Mouse (Mus musculus) heart, embryonic 14.5 days (tissue): ENCODE measurements around the gene Cltb. TPM values are rescaled to one million over a fixed set of nuclear protein-coding genes. Genes with fewer than 3 reads are reported as not detected.

Experiments
- ATAC-seq: fragments of 200-750 bp; cut with Nextera tagmentation; 2 replicates; pipeline ENCODE4 v1.8.0; 2017; ENCODE audit warnings: low read depth, moderate TSS enrichment; ENCODE audit not compliant: insufficient number of reproducible peaks, insufficient read depth, low FRiP score
- H3K27ac ChIP-seq, 2 experiments: fragments of 200-500 bp in 1 of 2; fragments of 300-500 bp in 1 of 2; sonication (generic) in 1 of 2; replicated peaks in 1 of 2; 2 replicates each; pipeline ENCODE4 v1.5.1; 2012 to 2014; ENCODE audit warnings: low read depth in 2 of 2, low read length in 2 of 2, control low read depth in 1 of 2, mild to moderate bottlenecking in 1 of 2, mixed read lengths in 1 of 2; ENCODE audit not compliant: control insufficient read depth in 1 of 2, insufficient read depth in 1 of 2
- H3K27me3 ChIP-seq: fragments of 300-500 bp; sonication (generic); 2 replicates; pipeline ENCODE4 v1.6.1; 2014; ENCODE audit warnings: mild to moderate bottlenecking, low read length, control low read depth; ENCODE audit not compliant: control insufficient read depth, insufficient read depth
- H3K36me3 ChIP-seq: fragments of 300-500 bp; sonication (generic); 2 replicates; pipeline ENCODE4 v1.6.1; 2014; ENCODE audit warnings: mild to moderate bottlenecking, control low read depth, low read length, mixed read lengths; ENCODE audit not compliant: control insufficient read depth, insufficient read depth
- H3K4me1 ChIP-seq, 2 experiments: fragments of 200-500 bp in 1 of 2; fragments of 300-500 bp in 1 of 2; sonication (generic) in 1 of 2; 2 replicates each; pipeline ENCODE4 v1.6.1; 2012 to 2014; ENCODE audit warnings: low read length in 2 of 2, control low read depth in 1 of 2, mixed read lengths in 1 of 2; ENCODE audit not compliant: control insufficient read depth in 2 of 2, insufficient read depth in 2 of 2
- H3K4me2 ChIP-seq: fragments of 300-500 bp; sonication (generic); 2 replicates; pipeline ENCODE4 v1.6.1; 2014; ENCODE audit warnings: mild to moderate bottlenecking, low read length
- H3K4me3 ChIP-seq, 2 experiments: fragments of 200-500 bp in 1 of 2; fragments of 300-500 bp in 1 of 2; sonication (generic) in 1 of 2; 2 replicates each; pipeline ENCODE4 v1.5.1; 2012 to 2014; ENCODE audit warnings: low read length in 2 of 2, mild to moderate bottlenecking in 2 of 2, control low read depth in 1 of 2, low read depth in 1 of 2, moderate library complexity in 1 of 2; ENCODE audit not compliant: control insufficient read depth in 1 of 2, insufficient read depth in 1 of 2
- H3K9ac ChIP-seq: fragments of 300-500 bp; sonication (generic); 2 replicates; pipeline ENCODE4 v1.6.1; 2014; ENCODE audit warnings: mild to moderate bottlenecking, low read length
- H3K9me3 ChIP-seq: fragments of 300-500 bp; sonication (generic); 2 replicates; pipeline ENCODE4 v1.6.1; 2016; ENCODE audit warnings: low read length, control low read depth; ENCODE audit not compliant: control insufficient read depth
- WGBS: fragments of 180-500 bp; shearing (Covaris S2); extraction: QIAGEN DNeasy Blood & Tissue Kit; methylation state at CpG from one replicate; pipeline ENCODE4 v1.1.7; 2014; 5-methylcytosine and 5-hydroxymethylcytosine counted together
- polyA plus RNA-seq: library from polyadenylated mRNA; unstranded; fragments of >200 nt; fragmentation: Nextera tagmentation; extraction: Ambion mirVana; gene quantifications from 2 replicates; pipeline ENCODE4 v1.2.1, GENCODE M21; 2014

Gene Cltb
- polyA plus RNA-seq, 1 experiment from 2014 or later, result 45.0 TPM

DNA sequence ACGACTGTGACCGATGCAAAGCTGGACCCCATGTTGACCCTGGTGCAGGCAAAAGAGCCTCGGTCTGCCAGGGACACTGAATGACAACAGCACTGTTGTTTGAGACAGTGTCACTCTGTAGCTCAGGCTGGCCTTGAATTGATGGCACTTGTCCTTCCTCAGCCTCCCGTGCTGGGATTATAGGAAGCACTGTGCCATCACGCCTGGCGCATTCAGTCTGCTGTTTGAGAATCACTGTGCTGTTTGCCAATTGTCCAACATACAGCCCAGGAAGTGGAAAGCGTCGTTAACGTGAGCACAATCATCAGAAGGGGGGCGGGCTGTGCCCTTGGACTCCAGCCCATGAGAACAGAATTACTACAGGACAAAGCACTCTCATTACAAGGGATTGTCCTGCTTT, 29.0 kb downstream of the Cltb start:
- WGBS, result 76% methylated on average over 10 of the region's 10 CpGs
- H3K9me3 ChIP-seq, result no peaks in the 10 kb centered on the region
- no peak overlapping the region for H3K4me3 ChIP-seq
- no peak for ATAC-seq
- no peak overlapping the region for H3K9ac ChIP-seq
- no peak overlapping the region for H3K27ac ChIP-seq
- H3K36me3 ChIP-seq, result peaks cover 99% of the 10 kb centered on the region
- no peak overlapping the region for H3K4me2 ChIP-seq
- H3K27me3 ChIP-seq, result no peaks in the 10 kb centered on the region
- no peaks in the 10 kb centered on the region for H3K4me1 ChIP-seq

DNA sequence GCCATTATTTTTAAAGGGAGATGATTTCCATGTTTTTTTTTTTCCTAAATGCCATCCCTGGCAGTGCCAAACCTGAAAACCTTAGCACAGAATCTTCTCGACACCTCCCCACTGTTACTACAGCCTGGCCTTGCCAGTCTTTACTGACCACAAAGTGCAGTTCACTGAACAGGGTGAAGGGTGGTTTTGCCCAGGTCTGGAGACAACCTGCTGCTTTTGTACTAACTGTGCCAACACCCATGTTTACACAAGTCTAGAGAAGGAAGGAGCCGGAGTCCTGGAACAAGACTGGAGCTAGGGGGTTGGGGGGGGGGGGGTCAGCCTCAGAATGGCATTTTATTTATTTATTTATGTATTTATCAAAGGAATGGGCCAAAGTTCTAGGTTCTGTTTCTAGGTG, 29.8 kb downstream of the Cltb start:
- WGBS, result 77% methylated on average over 2 of the region's 2 CpGs
- H3K4me3 ChIP-seq, result no peak overlapping the region
- H3K4me1 ChIP-seq, result no peaks in the 10 kb centered on the region
- H3K36me3 ChIP-seq, result peaks cover 96% of the 10 kb centered on the region
- no peaks in the 10 kb centered on the region for H3K9me3 ChIP-seq
- ATAC-seq, result no peak
- no peak overlapping the region for H3K27ac ChIP-seq
- no peak overlapping the region for H3K9ac ChIP-seq
- H3K4me2 ChIP-seq, result no peak overlapping the region
- H3K27me3 ChIP-seq, result no peaks in the 10 kb centered on the region

DNA sequence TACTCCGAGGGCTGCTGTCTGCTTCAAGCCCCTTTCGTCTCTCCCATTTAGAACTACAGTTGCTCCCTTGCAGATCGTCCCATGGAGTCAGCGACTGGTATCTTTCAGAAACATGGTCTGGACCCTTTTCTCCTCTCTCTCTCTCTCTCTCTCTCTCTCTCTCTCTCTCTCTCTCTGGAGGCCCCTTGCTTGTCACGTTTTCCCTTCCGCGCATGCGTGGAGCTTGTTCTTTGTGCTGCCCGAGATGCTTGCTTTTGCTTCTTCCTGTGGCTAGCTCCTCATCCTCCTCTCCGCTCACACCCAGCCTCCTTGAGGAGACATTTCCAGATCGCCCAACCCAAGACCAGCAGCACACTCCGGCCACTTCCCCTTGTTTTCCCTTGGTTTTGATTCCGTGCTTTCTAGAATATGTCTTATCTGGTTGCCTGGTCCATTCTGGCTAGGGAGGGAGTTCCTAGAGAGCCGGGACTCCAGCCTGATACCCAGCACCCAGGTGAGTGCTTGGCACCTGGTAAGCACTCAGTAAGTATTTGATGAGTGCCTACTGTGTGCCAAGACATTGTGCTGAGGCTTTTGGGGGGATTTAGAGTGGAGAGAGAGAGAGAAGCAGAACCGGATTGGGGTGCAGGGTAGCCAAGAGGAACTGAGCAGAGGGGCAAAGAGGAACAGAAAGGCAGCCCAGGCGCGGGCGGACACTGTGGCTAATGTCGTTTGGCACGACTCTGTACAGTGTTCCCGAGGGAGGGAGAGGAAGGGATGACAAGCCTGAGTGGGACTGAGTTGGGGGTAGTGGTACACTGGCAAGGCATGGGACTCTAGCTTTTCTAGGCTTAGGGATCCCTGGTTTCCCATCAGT, 33.3 kb downstream of the Cltb start:
- no peak overlapping the region for H3K4me2 ChIP-seq
- H3K27ac ChIP-seq, result no peak overlapping the region
- ATAC-seq, result no peak
- H3K4me1 ChIP-seq, result peaks cover 2 to 13% of the 10 kb centered on the region in 2 experiments; a peak in 3 of 4 replicates
- H3K27me3 ChIP-seq, result no peaks in the 10 kb centered on the region
- H3K9me3 ChIP-seq, result no peaks in the 10 kb centered on the region
- H3K4me3 ChIP-seq, result no peak overlapping the region
- WGBS, result 75% methylated on average over 21 of the region's 21 CpGs
- peaks cover 62% of the 10 kb centered on the region for H3K36me3 ChIP-seq
- H3K9ac ChIP-seq, result no peak overlapping the region

DNA sequence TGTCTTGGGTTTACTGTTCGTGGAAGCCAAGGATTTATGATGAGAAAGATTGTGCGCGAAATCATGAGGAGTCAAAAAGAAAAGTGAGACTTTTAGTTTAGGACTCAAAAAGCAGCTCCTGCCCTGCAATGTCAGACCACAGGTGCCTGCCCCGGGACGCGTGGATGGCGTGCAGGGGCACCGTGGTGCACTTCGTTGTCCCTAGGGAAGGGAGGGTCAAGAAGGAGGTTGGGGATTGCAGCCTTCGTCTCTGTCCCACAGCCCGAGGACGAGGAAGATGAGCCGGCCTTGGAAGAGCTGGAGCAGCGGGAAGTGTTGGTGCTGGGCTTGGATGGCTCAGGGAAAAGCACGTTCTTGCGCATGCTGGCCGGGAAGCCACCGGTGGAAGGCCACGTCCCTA, 35.7 kb downstream of the Cltb start:
- peaks cover 38% of the 10 kb centered on the region for H3K36me3 ChIP-seq
- H3K4me3 ChIP-seq, result peak overlapping the region; percentile 85 to 90
- H3K27ac ChIP-seq, result peak overlapping the region; percentile 61 to 78
- peak overlapping the region; percentile 91 for H3K9ac ChIP-seq
- peaks cover 3 to 20% of the 10 kb centered on the region in 2 experiments for H3K4me1 ChIP-seq
- H3K4me2 ChIP-seq, result peak overlapping the region; percentile 95
- no peaks in the 10 kb centered on the region for H3K9me3 ChIP-seq
- H3K27me3 ChIP-seq, result no peaks in the 10 kb centered on the region
- WGBS, result 1% methylated on average over 19 of the region's 19 CpGs
- no peak for ATAC-seq

DNA sequence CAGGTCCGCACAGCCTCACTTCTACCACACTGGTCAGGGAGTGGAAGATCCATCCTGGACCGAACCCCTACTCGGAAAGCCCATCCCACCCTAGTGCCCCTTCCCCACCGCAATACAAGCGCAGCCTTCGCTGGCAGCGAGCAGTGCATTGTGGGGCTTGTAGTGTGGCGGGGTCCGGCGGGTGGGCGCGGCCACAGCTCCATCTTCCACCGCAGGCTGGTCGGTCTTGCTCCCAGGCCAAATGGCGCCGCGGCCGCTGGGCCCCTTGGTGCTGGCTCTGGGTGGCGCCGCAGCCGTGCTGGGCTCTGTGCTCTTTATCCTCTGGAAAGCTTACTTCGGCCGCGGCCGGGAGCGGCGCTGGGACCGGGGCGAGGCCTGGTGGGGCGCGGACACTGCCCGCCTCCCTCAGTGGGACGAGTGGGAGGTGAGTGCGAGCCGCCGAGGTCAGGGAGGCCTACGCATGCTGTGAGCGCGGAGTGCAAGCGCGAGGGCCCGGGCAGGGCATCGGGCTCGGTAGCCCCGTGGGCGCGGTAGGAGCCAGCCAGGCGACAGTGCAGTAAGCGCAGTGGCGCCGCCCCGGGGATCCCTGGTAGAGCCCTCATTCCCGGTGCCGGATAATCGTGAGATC, 36.2 kb downstream of the Cltb start, which contains the start of gene Arl10:
Gene Arl10 (plus strand): TSS at position 162 of the 628 bp plus-strand sequence.
- no peaks in the 10 kb centered on the region for H3K9me3 ChIP-seq
- peak within 1 kb of the TSS; percentile 95 for H3K4me2 ChIP-seq
- peak; percentile 78 for ATAC-seq
- no peaks in the 10 kb centered on the region for H3K27me3 ChIP-seq
- peaks cover 33% of the 10 kb centered on the region for H3K36me3 ChIP-seq
- H3K4me3 ChIP-seq, result peak within 1 kb of the TSS; percentile 85 to 90
- peaks cover 3 to 20% of the 10 kb centered on the region in 2 experiments for H3K4me1 ChIP-seq
- H3K9ac ChIP-seq, result peak within 1 kb of the TSS; percentile 91
- peak within 1 kb of the TSS; percentile 61 to 78 for H3K27ac ChIP-seq
- WGBS, result under 1% methylated on average over 55 of the region's 55 CpGs

DNA sequence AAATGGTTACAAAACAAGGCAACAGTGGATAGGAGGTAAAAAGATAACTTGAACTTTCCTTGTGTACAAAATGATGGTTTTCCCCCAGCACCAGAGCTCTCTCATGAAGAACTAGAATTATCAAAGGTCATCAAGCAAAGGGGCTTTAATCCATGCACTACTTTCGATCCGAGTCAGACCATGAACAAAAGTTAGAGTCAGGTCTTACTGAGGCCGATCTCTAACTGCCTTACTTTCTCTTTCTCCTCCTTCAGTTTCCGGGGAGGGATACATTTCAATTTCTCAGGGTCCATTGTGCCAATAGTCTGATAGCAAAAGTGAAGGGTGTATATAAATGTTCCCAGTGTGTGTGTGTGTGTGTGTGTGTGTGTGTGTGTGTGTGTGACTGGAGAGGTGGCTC, 38.5 kb downstream of the Cltb start:
- Histone ChIP-seq H3K9me3 (no peaks in the 10 kb centered on the region), H3K27ac (no peak overlapping the region), H3K9ac (no peak overlapping the region), H3K4me1 (peaks cover 3 to 20% of the 10 kb centered on the region in 2 experiments), H3K4me3 (no peak overlapping the region), H3K36me3 (peaks cover 9% of the 10 kb centered on the region; the same call in 1 of the 2 replicates), H3K27me3 (no peaks in the 10 kb centered on the region), H3K4me2 (no peak overlapping the region)
- WGBS, result 84% methylated on average over 4 of the region's 4 CpGs
- no peak for ATAC-seq

DNA sequence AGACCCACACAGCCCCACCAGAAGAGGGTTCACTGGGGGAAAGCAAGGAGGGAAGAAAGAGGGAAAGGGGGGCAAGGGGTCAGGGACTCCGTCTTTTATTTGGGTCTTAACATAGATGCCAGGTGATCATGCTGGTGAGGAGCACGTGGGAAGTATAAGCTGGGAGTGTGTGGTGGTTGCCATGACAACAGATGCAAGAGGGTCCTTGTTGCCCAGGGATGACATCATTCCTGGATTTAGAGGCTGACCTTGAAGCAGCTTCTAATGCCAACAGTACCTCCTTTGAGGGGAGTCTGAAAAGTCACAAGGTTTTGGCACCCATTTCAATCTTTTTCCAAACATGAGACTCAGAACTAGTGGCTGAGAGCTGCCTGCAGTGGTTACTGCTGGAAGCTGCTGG, 39.5 kb downstream of the Cltb start:
- no peak for ATAC-seq
- H3K36me3 ChIP-seq, result no peaks in the 10 kb centered on the region
- H3K27me3 ChIP-seq, result no peaks in the 10 kb centered on the region
- no peak overlapping the region for H3K4me2 ChIP-seq
- H3K4me1 ChIP-seq, result peaks cover 3 to 20% of the 10 kb centered on the region in 2 experiments
- H3K9me3 ChIP-seq, result no peaks in the 10 kb centered on the region
- 39% methylated on average over 2 of the region's 2 CpGs for WGBS
- H3K27ac ChIP-seq, result no peak overlapping the region
- H3K4me3 ChIP-seq, result no peak overlapping the region
- H3K9ac ChIP-seq, result no peak overlapping the region
